Mouse (Mus musculus): Measurements from ENCODE around the gene Nmral1.

DNA sequence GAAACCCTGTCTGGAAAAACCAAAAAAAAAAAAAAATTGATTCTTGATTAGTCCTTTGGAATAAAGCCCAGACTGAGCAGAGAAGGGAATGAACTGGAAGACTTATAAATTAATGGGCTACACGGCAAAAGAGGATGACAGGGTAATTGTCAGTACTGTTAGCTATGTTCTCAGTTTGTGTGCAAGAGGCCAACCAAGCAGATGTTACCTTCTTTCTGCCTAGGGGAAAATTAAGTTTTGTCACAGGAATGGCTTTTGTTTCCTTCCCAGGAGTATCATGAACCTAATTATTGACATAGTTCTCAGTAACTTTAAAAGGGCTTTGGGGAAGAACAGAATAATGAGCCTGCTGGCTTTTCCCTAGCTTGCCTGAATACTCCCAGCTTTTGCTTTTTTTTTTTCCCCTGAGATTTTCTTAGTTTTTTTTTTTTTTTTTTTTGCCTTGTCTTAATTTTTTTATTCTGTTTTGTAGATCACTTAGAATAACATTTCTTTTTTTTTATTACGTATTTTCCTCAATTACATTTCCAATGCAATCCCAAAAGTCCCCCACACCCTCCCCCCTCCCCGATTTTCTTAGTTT, 11.7 kb upstream of the Nmral1 start:
- TF ChIP-seq POLR2A (IDR thresholded peaks at IDR 0.05; ENCODE audit: control insufficient read depth, low read depth, low read length) (no peak), CTCF (IDR thresholded peaks at IDR 0.05; ENCODE audit: control insufficient read depth, insufficient read depth, insufficient replicate concordance, low read depth, low read length) (no peak)
